24 mouse cellular contexts compared by ENCODE assay signal in genomic region chr19:6352107-6352505, GRCm38 (mm10). TPM values are rescaled to one million over a fixed set of nuclear protein-coding genes. Genes with fewer than 3 reads are reported as not detected.
DNase-seq lines count a peak whose midpoint lies in the region; ATAC-seq and TF ChIP-seq lines count a peak whose summit lies in the region.
"Had no signal": no experiment of that assay in that cellular context is flagged by ENCODE, and none has a peak within 500 bp of the region (broad histone marks: within the 10 kb centered on the region; RNA-seq: fewer than 3 reads in every experiment).

No protein-coding gene starts in this region.

- intact Hi-C loops in gastrocnemius, adult 2 months (cut with DNase I), result no loop called here

- DNase-seq in gastrocnemius, adult 2 months, result peak; percentile 5
- DNase-seq in gastrocnemius, postnatal 4 days (ENCODE audit: low spot score in 2 of 2), result no peak
- DNase-seq in 416B (ENCODE audit: low read depth), result peak; percentile 40
- DNase-seq in forebrain, embryonic 10.5 days (ENCODE audit: extremely low spot score, low spot score), result no peak
- DNase-seq in cerebellum, postnatal 25 days, result no peak
- DNase-seq: adrenal gland, adult 2 months; adrenal gland, postnatal 14 days; cerebellum, adult 11-12 months; cerebellum, adult 8-10 months; gastrocnemius, postnatal 10 days; gastrocnemius, postnatal 36 days; heart, adult 18-20 months; heart, postnatal 10 days; heart, postnatal 36 days had no signal

- peaks cover 53% of the 10 kb centered on the region for H3K36me3 ChIP-seq in forebrain, embryonic 10.5 days (replicated peaks)
- H3K36me3 ChIP-seq: intestine, embryonic 15.5 days had no signal

- TF ChIP-seq CTCF in gastrocnemius, adult 2 months (IDR thresholded peaks at IDR 0.05), result no peak
- no peak for TF ChIP-seq CTCF in bone marrow, adult 2 months (IDR thresholded peaks at IDR 0.05; ENCODE audit: control insufficient read depth, insufficient read depth, low read length)

- 12% methylated on average over 2 of the region's 2 CpGs for WGBS in bone marrow, adult 2 months
- WGBS in forebrain, embryonic 10.5 days, result 86% methylated on average over 2 of the region's 2 CpGs

- H3K4me1 ChIP-seq in bone marrow, adult 2 months (ENCODE audit: control insufficient read depth, insufficient read depth, low read length), result peaks cover 7% of the 10 kb centered on the region
- H3K4me1 ChIP-seq in forebrain, embryonic 10.5 days, result peaks cover 21% of the 10 kb centered on the region

- TF ChIP-seq POLR2A in bone marrow, adult 2 months (IDR thresholded peaks at IDR 0.05; ENCODE audit: borderline replicate concordance, control insufficient read depth, low read depth, low read length), result no peak

- ATAC-seq in megakaryocyte progenitor cell, adult 5-6 weeks (replicated peaks; ENCODE audit: poor library complexity), result peak; percentile 38
- ATAC-seq: forebrain, embryonic 14.5 days; hindbrain, embryonic 16.5 days; intestine, embryonic 15.5 days; Patski had no signal

- H3K27ac ChIP-seq in gastrocnemius, adult 2 months, result no peak overlapping the region
- peak overlapping the region; percentile 27; the same call in 1 of the 2 replicates for H3K27ac ChIP-seq in bone marrow, adult 2 months (ENCODE audit: control insufficient read depth, insufficient read depth, low read depth, low read length, poor library complexity)
- H3K27ac ChIP-seq in forebrain, embryonic 10.5 days, result no peak overlapping the region
- H3K27ac ChIP-seq: heart, embryonic 15.5 days; hindbrain, embryonic 10.5 days; hindbrain, embryonic 13.5 days; intestine, embryonic 15.5 days had no signal

- H3K27me3 ChIP-seq in forebrain, embryonic 10.5 days (ENCODE audit: poor library complexity, severe bottlenecking), result no peaks in the 10 kb centered on the region
- H3K27me3 ChIP-seq: heart, embryonic 12.5 days; heart, embryonic 15.5 days; hindbrain, embryonic 13.5 days; intestine, embryonic 15.5 days; Patski had no signal

- no peaks in the 10 kb centered on the region for H3K9me3 ChIP-seq in forebrain, embryonic 10.5 days
- H3K9me3 ChIP-seq: heart, embryonic 12.5 days; heart, embryonic 15.5 days; hindbrain, embryonic 10.5 days; hindbrain, embryonic 13.5 days; intestine, embryonic 15.5 days had no signal

- no peak overlapping the region for H3K4me3 ChIP-seq in gastrocnemius, adult 2 months
- H3K4me3 ChIP-seq in bone marrow, adult 2 months (replicated peaks; ENCODE audit: control insufficient read depth, low read depth, low read length), result no peak overlapping the region
- H3K4me3 ChIP-seq in forebrain, embryonic 10.5 days, result no peak overlapping the region
- H3K4me3 ChIP-seq: heart, embryonic 12.5 days; heart, embryonic 15.5 days; hindbrain, embryonic 10.5 days; hindbrain, embryonic 13.5 days; intestine, embryonic 15.5 days had no signal

RNA-seq across cellular contexts. Expression of gene Map4k2, which starts 11.2 kb away (rescaled TPM):
- total RNA-seq in gastrocnemius, adult 2 months (2021), result 10 to 100 TPM; 13.1 to 14.2 TPM
- 10 to 100 TPM; 18.4 to 21.4 TPM for total RNA-seq in gastrocnemius, postnatal 4 days (2021)
- 128 and 324 TPM in 2 replicates for polyA plus RNA-seq in bone marrow, adult 2 months (2011; ENCODE audit: insufficient read depth, insufficient read length, low replicate concordance, missing spikeins)
- 15.8 and 16.3 TPM in 2 replicates for total RNA-seq in megakaryocyte progenitor cell, adult 5-6 weeks (2015)
- total RNA-seq in megakaryocyte progenitor cell, adult 5-6 weeks (2017), result 30.5 and 45.4 TPM in 2 replicates
- 12.6 and 14.5 TPM in 2 replicates for polyA plus RNA-seq in forebrain, embryonic 10.5 days (2016; fragmentation: Nextera tagmentation; extraction: Ambion mirVana)

RNA-seq across cellular contexts. Expression of gene Sf1, which starts 11.4 kb away (rescaled TPM):
- 10 to 100 TPM; 95.2 to 98.6 TPM for total RNA-seq in gastrocnemius, adult 2 months (2021)
- total RNA-seq in gastrocnemius, postnatal 4 days (2021), result 100 to 1,000 TPM; 150 to 183 TPM
- 120 and 184 TPM in 2 replicates for polyA plus RNA-seq in bone marrow, adult 2 months (2011; ENCODE audit: insufficient read depth, insufficient read length, low replicate concordance, missing spikeins)
- 268 and 287 TPM in 2 replicates for total RNA-seq in megakaryocyte progenitor cell, adult 5-6 weeks (2015)
- total RNA-seq in megakaryocyte progenitor cell, adult 5-6 weeks (2017), result 156 and 192 TPM in 2 replicates
- polyA plus RNA-seq in forebrain, embryonic 10.5 days (2016; fragmentation: Nextera tagmentation; extraction: Ambion mirVana), result 201 TPM in 2 replicates

RNA-seq across cellular contexts. Expression of gene Men1, which starts 17.3 kb away (rescaled TPM):
- 1 to 10 TPM; 7.0 to 7.8 TPM for total RNA-seq in gastrocnemius, adult 2 months (2021)
- 10 to 100 TPM; 23.6 to 24.5 TPM for total RNA-seq in gastrocnemius, postnatal 4 days (2021)
- polyA plus RNA-seq in bone marrow, adult 2 months (2011; ENCODE audit: insufficient read depth, insufficient read length, low replicate concordance, missing spikeins), result 17.7 and 33.1 TPM in 2 replicates
- total RNA-seq in megakaryocyte progenitor cell, adult 5-6 weeks (2015), result 22.9 and 23.6 TPM in 2 replicates
- total RNA-seq in megakaryocyte progenitor cell, adult 5-6 weeks (2017), result 27.2 and 27.9 TPM in 2 replicates
- 115 and 130 TPM in 2 replicates for polyA plus RNA-seq in forebrain, embryonic 10.5 days (2016; fragmentation: Nextera tagmentation; extraction: Ambion mirVana)

RNA-seq across cellular contexts. Expression of gene Pygm, which starts 32.1 kb away (rescaled TPM):
- over 10,000 TPM in 1 of 2 experiments, 1,000 to 10,000 TPM in 1; 6,181 to 10,031 TPM for total RNA-seq in gastrocnemius, adult 2 months (2021)
- 1,000 to 10,000 TPM; 2,079 to 2,155 TPM for total RNA-seq in gastrocnemius, postnatal 4 days (2021)
- polyA plus RNA-seq in bone marrow, adult 2 months (2011; ENCODE audit: insufficient read depth, insufficient read length, low replicate concordance, missing spikeins), result 3.7 and 4.3 TPM in 2 replicates
- total RNA-seq in megakaryocyte progenitor cell, adult 5-6 weeks (2015), result 0.30 and 1.5 TPM in 2 replicates
- 0.47 TPM in 1 of 2 replicates, not detected in the other for total RNA-seq in megakaryocyte progenitor cell, adult 5-6 weeks (2017)
- polyA plus RNA-seq in forebrain, embryonic 10.5 days (2016; fragmentation: Nextera tagmentation; extraction: Ambion mirVana), result 0.83 and 2.0 TPM in 2 replicates

RNA-seq across cellular contexts. Expression of gene Cdc42bpg, which starts 45.9 kb away (rescaled TPM):
- total RNA-seq in gastrocnemius, adult 2 months (2021), result 1 to 10 TPM; 6.0 to 6.4 TPM
- total RNA-seq in gastrocnemius, postnatal 4 days (2021), result 1 to 10 TPM; 6.9 to 7.7 TPM
- 7.2 and 13.6 TPM in 2 replicates for polyA plus RNA-seq in bone marrow, adult 2 months (2011; ENCODE audit: insufficient read depth, insufficient read length, low replicate concordance, missing spikeins)
- 1.3 and 2.0 TPM in 2 replicates for total RNA-seq in megakaryocyte progenitor cell, adult 5-6 weeks (2015)
- 3.2 and 3.5 TPM in 2 replicates for total RNA-seq in megakaryocyte progenitor cell, adult 5-6 weeks (2017)
- polyA plus RNA-seq in forebrain, embryonic 10.5 days (2016; fragmentation: Nextera tagmentation; extraction: Ambion mirVana), result 0.23 and 0.24 TPM in 2 replicates

Comparison
In these comparisons a context has a peak if more than half of its experiments do, and no peak if none do; other contexts are left out.
1. DNase-seq: peak in gastrocnemius, adult 2 months (single experiment) and 416B (single experiment); none in gastrocnemius, postnatal 4 days (0 of 2), forebrain, embryonic 10.5 days (single experiment) and cerebellum, postnatal 25 days (0 of 2).